Mouse (Mus musculus): ENCODE measurements around the gene Acsm1. TPM values are rescaled to one million over a fixed set of nuclear protein-coding genes. Genes with fewer than 3 reads are reported as not detected.

Gene Acsm1
- total RNA-seq, 2 experiments from 2014 or later, result not detected

DNA sequence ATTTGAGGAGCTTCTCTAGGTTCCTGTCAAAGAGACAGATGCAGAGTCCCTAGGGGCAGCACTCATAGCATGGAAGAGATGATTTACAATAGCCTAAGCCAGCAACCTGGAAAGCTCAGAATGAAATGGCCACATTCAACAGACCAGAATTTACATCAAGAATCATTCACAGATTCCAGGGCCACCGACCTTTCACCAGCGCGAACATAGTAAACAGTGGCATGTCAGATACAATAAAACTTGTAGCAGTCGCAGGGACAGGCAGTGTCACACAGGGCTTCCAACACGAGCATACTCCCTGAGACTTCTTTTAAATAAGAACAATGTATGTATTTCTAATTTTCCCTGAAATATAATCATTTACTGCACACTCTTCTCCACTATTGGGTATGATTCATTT lies 63.6 kb downstream of the Acsm1 start:
- no peak for ATAC-seq (ENCODE audit: poor library complexity, severe bottlenecking)

GRCm38 (mm10) chr7:119670925-119671324 lies 64.1 kb downstream of the Acsm1 start:
- ATAC-seq (ENCODE audit: poor library complexity, severe bottlenecking), result no peak

- ATAC-seq (ENCODE audit: poor library complexity, severe bottlenecking), result peak; percentile 94
These were observed 66.6 kb downstream of the Acsm1 start for GRCm38 (mm10) chr7:119673465-119673864.

DNA sequence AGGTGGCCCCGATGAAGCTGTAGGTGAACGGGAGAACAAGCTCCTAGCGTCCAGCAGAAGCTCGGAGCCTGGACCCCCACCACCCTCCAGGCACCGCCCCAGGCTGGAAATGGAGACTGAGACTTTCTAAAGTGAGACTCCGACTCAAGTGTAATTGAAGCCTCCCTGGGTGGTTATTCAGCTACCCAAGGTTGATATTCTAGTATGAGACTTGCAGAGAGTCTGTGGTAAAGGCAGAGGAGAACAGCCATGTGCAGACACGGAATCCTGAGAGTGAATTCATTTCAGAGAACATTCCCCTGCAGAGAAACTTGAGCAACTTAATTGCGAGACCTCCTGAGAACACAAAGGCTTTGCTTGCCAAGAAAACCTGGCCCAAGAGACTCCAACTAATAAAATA lies 73.3 kb downstream of the Acsm1 start:
- ATAC-seq (ENCODE audit: poor library complexity, severe bottlenecking), result no peak

DNA sequence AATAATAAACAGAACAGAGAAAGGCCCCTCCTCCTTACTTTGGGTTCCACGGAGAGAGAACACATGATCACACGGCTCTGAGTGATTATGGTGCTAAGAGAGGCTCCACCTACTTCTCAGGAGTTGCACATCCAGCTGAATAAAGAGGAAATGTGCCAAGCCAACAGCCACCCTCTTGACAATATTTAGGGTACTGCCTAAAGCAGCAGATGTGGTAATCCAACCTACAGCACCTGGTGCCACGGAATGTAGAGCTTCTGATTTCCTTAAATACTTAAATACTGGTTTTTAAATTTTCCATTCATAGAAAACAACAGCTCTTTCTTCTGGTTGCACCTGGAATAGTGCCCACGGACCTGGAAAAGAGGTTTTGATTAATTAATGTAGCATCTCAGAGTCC lies 75.9 kb downstream of the Acsm1 start:
- no peak for ATAC-seq (ENCODE audit: poor library complexity, severe bottlenecking)

DNA sequence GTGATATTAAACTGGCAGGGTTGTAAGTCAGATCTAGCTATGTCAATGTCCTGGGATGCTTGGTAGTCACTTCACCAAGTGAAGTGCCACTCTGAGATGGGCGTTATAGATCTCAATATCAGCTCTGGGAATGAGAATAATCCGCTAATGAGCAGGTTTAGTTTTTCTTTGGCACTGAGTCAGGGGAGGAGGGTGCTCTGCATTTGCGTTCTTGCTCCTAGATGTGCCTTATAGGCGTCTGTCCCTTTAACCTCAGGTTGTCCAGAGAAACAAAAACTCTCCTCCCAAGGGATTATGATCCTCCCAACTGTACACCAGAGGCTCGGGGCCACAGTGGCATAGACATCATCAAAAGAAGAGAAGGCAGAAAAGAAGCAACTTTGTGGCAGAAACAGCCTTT lies 82.9 kb downstream of the Acsm1 start, which contains the start of gene Acsm4:
Gene Acsm4 (plus strand): TSS at position 301 of the 400 bp plus-strand sequence.
- no peak for ATAC-seq (ENCODE audit: poor library complexity, severe bottlenecking)

- ATAC-seq (ENCODE audit: poor library complexity, severe bottlenecking), result no peak
These were observed 85.5 kb downstream of the Acsm1 start for GRCm38 (mm10) chr7:119692302-119692701.

- no peak for ATAC-seq (ENCODE audit: poor library complexity, severe bottlenecking)
These were observed 88.1 kb downstream of the Acsm1 start for GRCm38 (mm10) chr7:119694926-119695325.

Other genes with a start within 250 kb of the Acsm1 start
- gene Gp2, start 147.7 kb upstream of the Acsm1 start, total RNA-seq (2015), result not detected in 2 replicates
- gene Gp2, start 147.7 kb upstream of the Acsm1 start, total RNA-seq (2017), result not detected in 2 replicates
- gene Umod, start 127.7 kb upstream of the Acsm1 start, total RNA-seq (2015), result not detected in 2 replicates
- gene Umod, start 127.7 kb upstream of the Acsm1 start, total RNA-seq (2017), result not detected in 2 replicates
- gene Acsm5, start 87.6 kb upstream of the Acsm1 start, total RNA-seq (2015), result not detected in 2 replicates
- gene Acsm5, start 87.6 kb upstream of the Acsm1 start, total RNA-seq (2017), result not detected in 2 replicates
- gene Pdilt, start 83.5 kb upstream of the Acsm1 start, total RNA-seq (2015), result not detected in 2 replicates
- gene Pdilt, start 83.5 kb upstream of the Acsm1 start, total RNA-seq (2017), result not detected in 2 replicates
- not detected in 2 replicates for gene Acsm2, start 52.7 kb upstream of the Acsm1 start, total RNA-seq (2015)
- gene Acsm2, start 52.7 kb upstream of the Acsm1 start, total RNA-seq (2017), result not detected in 2 replicates
- not detected in 2 replicates for gene Acsm4, start 83.0 kb downstream of the Acsm1 start, total RNA-seq (2015)
- not detected in 2 replicates for gene Acsm4, start 83.0 kb downstream of the Acsm1 start, total RNA-seq (2017)
- 12.7 and 15.1 TPM in 2 replicates for gene Thumpd1, start 113.8 kb downstream of the Acsm1 start, total RNA-seq (2015)
- gene Thumpd1, start 113.8 kb downstream of the Acsm1 start, total RNA-seq (2017), result 36.2 and 38.1 TPM in 2 replicates
- gene Acsm3, start 153.9 kb downstream of the Acsm1 start, total RNA-seq (2015), result not detected in 2 replicates
- gene Acsm3, start 153.9 kb downstream of the Acsm1 start, total RNA-seq (2017), result 0.20 TPM in 1 of 2 replicates, not detected in the other
- 23.1 and 31.6 TPM in 2 replicates for gene Rexo5, start 187.0 kb downstream of the Acsm1 start, total RNA-seq (2015)
- 24.5 and 38.9 TPM in 2 replicates for gene Rexo5, start 187.0 kb downstream of the Acsm1 start, total RNA-seq (2017)
- gene Eri2, start 187.0 kb downstream of the Acsm1 start, total RNA-seq (2015), result 17.0 and 18.0 TPM in 2 replicates
- gene Eri2, start 187.0 kb downstream of the Acsm1 start, total RNA-seq (2017), result 7.6 and 10.2 TPM in 2 replicates